Mouse (Mus musculus): ENCODE data around the gene Prdx4.
"Not testable (repeated sequence)": the region's sequence is repeated elsewhere in the genome, so short reads cannot be mapped to it uniquely, and the experiment has no call there.

Prdx4 gene

GRCm38 (mm10) chrX:155340654-155341053, at the start of gene Prdx4:
TSS of gene Prdx4 (minus strand) at chrX:155340754.
- DNase-seq (ENCODE audit: low read depth): no peak

- peak; percentile 64 for DNase-seq (ENCODE audit: low read depth)
These were observed 36.0 kb upstream of the Prdx4 start for GRCm38 (mm10) chrX:155376538-155376937.

- peak; percentile 10 for DNase-seq (ENCODE audit: low read depth)
These were observed 34.9 kb upstream of the Prdx4 start for GRCm38 (mm10) chrX:155375458-155375857.

- not testable (repeated sequence) for DNase-seq (ENCODE audit: low read depth)
These were observed 29.6 kb upstream of the Prdx4 start for GRCm38 (mm10) chrX:155370110-155370509.

- DNase-seq (ENCODE audit: low read depth): no peak
These were observed 24.5 kb upstream of the Prdx4 start for GRCm38 (mm10) chrX:155365095-155365494.

GRCm38 (mm10) chrX:155346249-155346648, 5.7 kb upstream of the Prdx4 start:
- no peak for DNase-seq (ENCODE audit: low read depth)

GRCm38 (mm10) chrX:155337905-155338721, 2.4 kb downstream of the Prdx4 start:
- peak; percentile 81 for DNase-seq (ENCODE audit: low read depth)

- DNase-seq (ENCODE audit: low read depth): no peak
These were observed 3.0 kb downstream of the Prdx4 start for GRCm38 (mm10) chrX:155337567-155337904.

GRCm38 (mm10) chrX:155318005-155318404, 22.5 kb downstream of the Prdx4 start:
- DNase-seq (ENCODE audit: low read depth): peak; percentile 71

- DNase-seq (ENCODE audit: low read depth): peak; percentile 21
These were observed 34.2 kb downstream of the Prdx4 start for GRCm38 (mm10) chrX:155306390-155306789.

GRCm38 (mm10) chrX:155280427-155281044, 60.0 kb downstream of the Prdx4 start:
- no peak for DNase-seq (ENCODE audit: low read depth)

GRCm38 (mm10) chrX:155278483-155278882, 62.1 kb downstream of the Prdx4 start:
- DNase-seq (ENCODE audit: low read depth): peak; percentile 29

Data from induced T-regulatory cell, adult 2 months (primary cell).